Mouse (Mus musculus) bone marrow, adult 2 months (tissue): Measurements from ENCODE around the gene Pecam1. TPM values are rescaled to one million over a fixed set of nuclear protein-coding genes. Genes with fewer than 3 reads are reported as not detected.

ENCODE experiments used
- H3K27ac ChIP-seq: fragments of 200-500 bp; 2 replicates; pipeline ENCODE4 v1.5.1; 2012; ENCODE audit warnings: low read depth, mild to moderate bottlenecking, control low read depth, inconsistent platforms, low read length; ENCODE audit not compliant: control insufficient read depth, poor library complexity, insufficient read depth
- H3K4me1 ChIP-seq: fragments of 200-500 bp; 2 replicates; pipeline ENCODE4 v1.6.1; 2011; ENCODE audit warnings: low read length; ENCODE audit not compliant: control insufficient read depth, insufficient read depth
- H3K4me3 ChIP-seq: fragments of 200-500 bp; replicated peaks from 2 replicates; pipeline ENCODE3; 2011; ENCODE audit warnings: mild to moderate bottlenecking, low read depth, low read length, control low read depth; ENCODE audit not compliant: control insufficient read depth
- CTCF ChIP-seq: fragments of 200-500 bp; IDR thresholded peaks from 2 replicates; pipeline ENCODE4 v1.5.1; 2011; ENCODE audit warnings: low read length, control low read depth; ENCODE audit not compliant: control insufficient read depth, insufficient read depth
- POLR2A ChIP-seq: fragments of 200-500 bp; IDR thresholded peaks from 2 replicates; pipeline ENCODE4 v1.6.1; 2011; ENCODE audit warnings: low read depth, mild to moderate bottlenecking, control low read depth, low read length, borderline replicate concordance; ENCODE audit not compliant: control insufficient read depth
- WGBS: fragments of 180-500 bp; shearing (Covaris S2); methylation state at CpG from one replicate; pipeline ENCODE4 v1.1.7; 2018; 5-methylcytosine and 5-hydroxymethylcytosine counted together
- polyA plus RNA-seq: library from polyadenylated mRNA; stranded (reverse); fragments of >200 nt; gene quantifications from 2 replicates; pipeline ENCODE4 v1.2.4, GENCODE M21; 2011; ENCODE audit warnings: low replicate concordance; ENCODE audit not compliant: missing spikeins, insufficient read depth, insufficient read length

Pecam1 gene
- polyA plus RNA-seq, 1 experiment: 33.5 TPM

DNA sequence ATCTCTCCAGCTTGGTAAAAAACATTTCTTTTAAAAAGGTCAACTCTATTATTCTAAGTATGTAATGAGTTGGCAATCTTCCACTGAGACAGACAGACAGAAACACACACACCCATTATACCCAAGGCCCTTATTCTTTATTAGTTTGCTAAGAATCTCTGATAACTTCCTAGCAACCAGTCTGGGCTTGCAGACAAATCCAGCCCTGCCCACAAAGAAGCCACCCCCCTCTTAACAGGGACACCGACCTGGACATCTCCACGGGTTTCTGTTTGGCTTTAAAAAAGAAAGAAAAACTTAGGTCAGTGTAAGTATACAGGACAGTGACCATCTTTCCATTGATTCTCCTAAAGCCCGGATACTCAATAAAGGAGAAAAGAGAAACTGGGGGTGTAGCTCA, 67.1 kb downstream of the Pecam1 start:
- Histone ChIP-seq H3K4me1 (peaks cover 4% of the 10 kb centered on the region; the same call in 1 of the 2 replicates), H3K4me3 (no peak overlapping the region), H3K27ac (no peak overlapping the region)
- 68% methylated on average over 3 of the region's 3 CpGs for WGBS
- TF ChIP-seq CTCF (no peak), POLR2A (no peak)

DNA sequence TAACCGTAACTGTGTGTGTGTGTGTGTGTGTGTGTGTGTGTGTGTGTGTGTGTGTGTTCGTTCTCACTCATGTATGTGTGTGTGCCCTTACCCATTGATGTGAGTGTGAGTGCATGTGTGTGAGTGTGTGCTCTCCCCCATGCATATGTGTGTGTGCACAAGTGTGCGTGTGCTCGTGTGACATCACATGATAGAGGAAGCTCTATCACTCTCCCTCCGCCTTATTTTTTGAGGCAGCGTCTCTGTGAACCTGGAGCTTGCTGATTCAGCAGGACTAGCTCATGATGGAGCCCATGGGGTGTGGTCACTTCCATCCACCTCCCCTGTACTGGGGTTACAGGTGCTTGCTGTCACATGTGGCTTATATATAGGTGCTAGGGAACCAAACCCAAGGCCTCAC, 69.3 kb downstream of the Pecam1 start:
- 69% methylated on average over 6 of the region's 6 CpGs for WGBS
- Histone ChIP-seq H3K4me1 (no peaks in the 10 kb centered on the region; the same call in 1 of the 2 replicates), H3K4me3 (no peak overlapping the region), H3K27ac (no peak overlapping the region)
- TF ChIP-seq CTCF (no peak), POLR2A (no peak)

DNA sequence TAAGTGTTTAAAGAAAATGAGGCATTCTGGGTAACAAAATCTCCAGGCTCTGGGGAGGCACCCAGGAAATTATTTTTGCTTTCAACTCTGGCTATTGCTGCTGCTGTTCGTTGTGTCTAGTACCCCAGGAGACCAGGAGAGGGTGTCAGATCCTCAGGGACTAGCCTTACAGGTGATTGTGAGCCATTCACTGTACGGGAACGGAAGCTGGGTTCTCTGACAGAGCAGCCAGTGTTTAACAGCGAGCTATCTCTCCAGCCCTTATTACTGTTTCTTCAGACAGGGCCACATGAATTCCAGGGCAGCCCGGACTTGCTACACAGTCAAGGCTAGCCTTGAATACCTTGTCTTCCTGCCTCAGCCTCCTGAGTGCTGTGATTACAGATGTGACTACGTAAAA, 70.6 kb downstream of the Pecam1 start:
- no peak overlapping the region for H3K4me3 ChIP-seq
- H3K27ac ChIP-seq: no peak overlapping the region
- no peak for TF ChIP-seq POLR2A
- no peak for TF ChIP-seq CTCF
- WGBS: 77% methylated on average over 6 of the region's 6 CpGs
- H3K4me1 ChIP-seq: no peaks in the 10 kb centered on the region; the same call in 1 of the 2 replicates

DNA sequence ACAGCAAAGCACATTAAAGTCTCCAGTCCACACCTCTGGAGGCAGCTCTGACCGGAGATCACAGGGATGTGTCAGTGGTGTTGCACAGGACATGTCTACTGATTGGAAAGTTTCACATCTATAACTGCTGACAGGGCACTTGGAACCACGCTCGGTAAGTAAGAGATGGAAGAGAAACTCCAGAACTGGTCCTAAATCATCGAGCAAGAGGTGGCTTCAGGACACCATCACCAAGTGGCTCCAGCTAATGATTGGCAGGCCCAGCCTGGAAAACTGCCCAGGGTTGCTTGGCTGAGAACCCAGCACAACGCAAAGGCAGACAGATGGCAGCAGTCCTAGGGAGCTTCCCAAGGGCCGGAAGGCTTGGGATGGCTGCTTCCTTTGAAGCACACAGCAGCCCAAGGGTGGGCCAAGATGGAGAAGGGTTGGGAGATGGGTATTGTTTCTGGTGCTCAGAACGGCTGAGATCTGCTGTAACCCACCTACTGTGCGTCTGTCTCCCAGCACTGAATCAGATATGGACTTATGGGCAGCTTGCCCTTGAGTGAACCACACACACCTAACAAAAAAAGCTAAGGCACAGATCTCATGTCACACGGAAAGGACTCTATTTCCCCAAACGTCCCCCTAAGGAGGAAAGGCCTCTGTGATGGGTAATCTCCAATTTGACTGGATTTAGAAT, 72.4 kb downstream of the Pecam1 start:
- Histone ChIP-seq H3K27ac (no peak overlapping the region), H3K4me1 (peaks cover 2% of the 10 kb centered on the region), H3K4me3 (no peak overlapping the region)
- TF ChIP-seq CTCF (no peak), POLR2A (no peak)
- 73% methylated on average over 10 of the region's 10 CpGs for WGBS

DNA sequence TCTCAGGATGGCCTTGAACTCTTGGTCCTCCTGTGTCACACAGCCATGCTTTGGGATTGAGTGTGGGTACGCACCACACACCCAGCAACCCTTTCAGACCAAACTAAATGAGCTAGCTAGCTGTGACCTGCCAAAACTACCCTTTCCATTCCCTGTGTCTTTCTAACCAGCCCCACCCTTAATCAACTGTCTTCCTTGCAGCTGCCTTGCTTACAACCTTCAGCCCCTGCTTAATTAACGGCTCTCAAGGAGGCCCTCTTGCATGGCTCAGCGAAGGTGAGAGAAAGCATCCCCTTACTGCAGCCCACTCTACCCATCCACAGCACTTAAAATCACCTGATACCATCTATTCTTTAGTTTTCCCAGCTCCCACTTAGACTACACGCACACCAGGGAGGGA, 73.1 kb downstream of the Pecam1 start:
- TF ChIP-seq CTCF (no peak), POLR2A (no peak)
- no peak overlapping the region for H3K4me3 ChIP-seq
- H3K4me1 ChIP-seq: peaks cover 2% of the 10 kb centered on the region
- WGBS: 68% methylated on average over 4 of the region's 4 CpGs
- no peak overlapping the region for H3K27ac ChIP-seq

DNA sequence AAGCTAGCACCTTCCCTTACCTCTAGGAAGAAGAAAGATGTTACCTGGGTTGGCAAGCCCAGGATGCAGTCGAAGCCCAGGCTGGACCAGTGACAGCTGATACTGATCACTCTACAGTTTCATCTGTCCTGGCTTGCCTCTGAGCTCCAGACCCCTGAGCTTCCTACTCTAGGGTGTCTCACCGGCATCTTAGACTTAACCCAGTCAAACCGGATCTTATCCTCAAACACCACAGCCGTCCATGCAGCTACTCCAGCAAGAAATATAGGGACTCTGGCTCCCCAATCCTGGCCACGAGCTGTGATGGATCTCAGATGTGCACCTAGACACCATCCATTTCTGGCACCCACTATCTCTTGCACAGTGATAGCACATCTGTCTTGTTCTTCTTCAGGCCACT, 74.6 kb downstream of the Pecam1 start:
- H3K27ac ChIP-seq: peak overlapping the region; percentile 92; the same call in 1 of the 2 replicates
- WGBS: 80% methylated on average over 5 of the region's 5 CpGs
- no peak for TF ChIP-seq POLR2A
- TF ChIP-seq CTCF: no peak
- H3K4me3 ChIP-seq: no peak overlapping the region
- peaks cover 2% of the 10 kb centered on the region for H3K4me1 ChIP-seq

DNA sequence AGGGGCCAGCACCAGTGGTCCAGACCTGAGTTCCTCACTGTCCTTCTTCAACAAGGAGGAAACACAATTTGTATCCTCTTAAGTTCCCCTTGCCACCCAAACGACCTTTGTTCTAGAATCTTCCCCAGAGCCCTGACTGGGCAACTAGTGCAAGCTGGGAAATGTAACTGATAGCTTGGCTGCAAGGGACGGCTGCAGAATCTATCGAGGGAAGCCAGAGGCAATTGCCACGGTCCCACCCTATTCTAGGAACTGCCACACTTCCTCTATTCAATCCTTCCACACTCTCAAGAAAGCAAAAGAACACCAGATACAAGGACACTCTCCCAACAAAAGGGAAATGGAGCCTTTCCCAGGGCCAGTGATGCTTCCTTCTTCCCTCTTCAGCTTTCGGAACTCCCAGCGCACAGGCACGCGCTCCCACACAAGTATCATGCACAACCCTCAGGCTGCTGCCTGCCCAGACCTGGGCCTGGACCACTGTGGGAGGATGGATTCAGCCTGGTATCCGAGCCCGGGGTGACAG, 75.2 kb downstream of the Pecam1 start:
- H3K4me3 ChIP-seq: no peak overlapping the region
- TF ChIP-seq POLR2A (no peak), CTCF (no peak)
- WGBS: 32% methylated on average over 10 of the region's 10 CpGs
- peaks cover 2% of the 10 kb centered on the region for H3K4me1 ChIP-seq
- peak overlapping the region; percentile 92 for H3K27ac ChIP-seq

DNA sequence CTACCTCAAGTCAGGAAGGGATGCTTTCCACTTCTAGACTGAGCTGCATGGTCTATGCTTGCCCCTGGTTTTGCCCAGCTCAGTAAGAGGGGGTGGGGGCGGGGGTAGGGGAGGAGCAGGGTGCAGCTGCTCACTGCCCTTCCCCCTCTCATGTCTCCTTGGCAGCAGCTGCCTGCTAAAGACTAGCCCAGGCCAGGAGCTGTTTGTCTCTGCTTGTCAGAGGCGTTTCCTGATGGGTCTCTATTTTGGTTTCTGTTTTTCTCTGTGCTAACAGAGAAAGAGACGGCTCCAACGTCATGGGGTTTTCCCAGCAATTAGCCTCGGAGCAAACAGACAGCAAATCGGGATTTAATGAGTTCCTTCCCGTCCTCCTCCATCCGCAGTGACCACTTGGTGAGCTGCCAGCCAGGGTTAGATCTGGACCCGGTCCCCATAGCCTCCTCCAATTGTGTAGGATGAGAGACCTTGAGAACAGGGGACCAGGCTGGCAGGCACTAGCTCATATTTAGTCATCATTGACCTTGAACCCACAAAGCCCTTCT, 75.7 kb downstream of the Pecam1 start:
- H3K27ac ChIP-seq: peak overlapping the region; percentile 92
- TF ChIP-seq POLR2A: no peak
- no peak for TF ChIP-seq CTCF
- peak overlapping the region; percentile 42 for H3K4me3 ChIP-seq
- H3K4me1 ChIP-seq: peaks cover 2% of the 10 kb centered on the region
- WGBS: under 1% methylated on average over 9 of the region's 9 CpGs
